Mouse (Mus musculus): ENCODE results near the gene Gm2832.
"Not testable (repeated sequence)": the region's sequence is repeated elsewhere in the genome, so short reads cannot be mapped to it uniquely, and the experiment has no call there.

Gene Gm2832

GRCm38 (mm10) chr14:41278505-41278904, at the start of gene Gm2832:
Gm2832 (plus strand) TSS chr14:41278805.
- not testable (repeated sequence) for DNase-seq (ENCODE audit: low spot score in 2 of 2)

- DNase-seq (ENCODE audit: low spot score in 2 of 2): peak; percentile 73 to 84
Observed at GRCm38 (mm10) chr14:41263296-41263695, 15.3 kb upstream of the Gm2832 start.

GRCm38 (mm10) chr14:41263853-41264755, 14.5 kb upstream of the Gm2832 start:
- peak; percentile 31 to 33 for DNase-seq (ENCODE audit: low spot score in 2 of 2)

- peak; percentile 68 to 75 for DNase-seq (ENCODE audit: low spot score in 2 of 2)
Observed at GRCm38 (mm10) chr14:41264756-41265566, 13.6 kb upstream of the Gm2832 start.

GRCm38 (mm10) chr14:41285965-41286364, 7.4 kb downstream of the Gm2832 start:
- not testable (repeated sequence) for DNase-seq (ENCODE audit: low spot score in 2 of 2)
